Mouse (Mus musculus): ENCODE results near the gene Ptpa.
A peak's percentile ranks its signal among the peaks of the same experiment; 100 is the strongest.

Gene Ptpa

DNA sequence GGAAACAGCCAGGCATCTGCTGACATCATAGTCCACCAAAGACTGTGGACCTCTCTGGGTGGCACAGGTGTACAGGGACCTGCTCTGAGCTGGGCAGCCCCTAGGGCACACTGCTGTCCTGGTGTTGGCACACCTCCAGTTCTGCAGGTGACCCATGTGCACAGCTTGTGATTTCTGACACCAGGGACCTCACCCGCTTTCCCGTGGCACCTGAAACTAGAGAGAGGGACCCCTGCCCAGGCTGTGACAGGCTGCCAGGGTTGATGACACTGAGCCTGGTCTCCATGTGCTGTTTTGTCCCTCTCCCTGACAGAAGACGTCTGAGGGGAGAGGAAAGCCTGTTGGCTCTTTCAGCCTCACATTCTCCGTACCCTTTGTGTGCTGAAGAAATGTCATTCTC is 22.0 kb downstream of the Ptpa start:
- DNase-seq (ENCODE audit: low spot score in 2 of 2) = no peak

DNA sequence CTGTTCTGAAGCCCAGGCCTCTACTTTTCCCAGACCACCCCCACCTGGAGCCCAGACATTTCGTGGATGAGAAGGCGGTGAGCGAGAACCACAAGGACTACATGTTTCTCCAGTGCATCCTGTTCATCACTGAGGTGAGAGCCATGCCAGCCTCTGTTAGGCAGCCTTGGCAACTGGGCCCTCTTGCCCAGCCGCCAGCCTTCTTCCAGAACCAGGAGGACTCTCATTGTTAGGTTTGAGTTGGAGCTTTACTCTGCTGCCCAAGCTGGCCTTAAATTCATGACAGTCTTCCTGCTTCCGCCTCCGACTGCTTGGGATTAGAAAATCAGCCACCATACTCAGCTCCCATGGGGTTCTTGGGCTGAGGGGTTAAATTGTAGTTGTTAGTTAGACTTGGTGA is 23.8 kb downstream of the Ptpa start:
- DNase-seq (ENCODE audit: low spot score in 2 of 2) = no peak

DNA sequence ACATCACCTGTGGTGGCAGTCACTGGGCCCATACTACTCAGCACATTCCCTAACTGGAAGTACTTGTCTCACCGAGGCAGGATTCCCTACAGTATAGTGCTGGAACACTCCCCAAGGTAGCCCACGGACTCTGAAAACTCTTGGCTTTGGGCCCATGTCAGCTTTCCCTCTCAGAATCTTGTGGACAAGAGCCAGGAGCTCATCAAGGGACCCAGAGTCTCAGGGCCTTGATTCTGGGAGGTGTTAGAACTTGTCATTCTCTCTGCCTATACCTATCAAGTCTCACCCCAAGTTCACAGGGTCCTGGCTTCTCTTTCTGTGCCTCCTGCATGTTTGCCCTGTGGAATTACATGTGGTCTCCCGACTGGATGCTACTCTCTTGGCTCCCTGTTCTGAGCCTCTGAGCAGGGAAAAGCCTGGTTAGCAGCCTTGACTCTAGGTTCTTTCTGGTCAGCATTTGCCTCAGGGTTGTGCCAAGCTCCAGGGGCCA is 24.4 kb downstream of the Ptpa start:
- DNase-seq (ENCODE audit: low spot score in 2 of 2) = no peak

DNA sequence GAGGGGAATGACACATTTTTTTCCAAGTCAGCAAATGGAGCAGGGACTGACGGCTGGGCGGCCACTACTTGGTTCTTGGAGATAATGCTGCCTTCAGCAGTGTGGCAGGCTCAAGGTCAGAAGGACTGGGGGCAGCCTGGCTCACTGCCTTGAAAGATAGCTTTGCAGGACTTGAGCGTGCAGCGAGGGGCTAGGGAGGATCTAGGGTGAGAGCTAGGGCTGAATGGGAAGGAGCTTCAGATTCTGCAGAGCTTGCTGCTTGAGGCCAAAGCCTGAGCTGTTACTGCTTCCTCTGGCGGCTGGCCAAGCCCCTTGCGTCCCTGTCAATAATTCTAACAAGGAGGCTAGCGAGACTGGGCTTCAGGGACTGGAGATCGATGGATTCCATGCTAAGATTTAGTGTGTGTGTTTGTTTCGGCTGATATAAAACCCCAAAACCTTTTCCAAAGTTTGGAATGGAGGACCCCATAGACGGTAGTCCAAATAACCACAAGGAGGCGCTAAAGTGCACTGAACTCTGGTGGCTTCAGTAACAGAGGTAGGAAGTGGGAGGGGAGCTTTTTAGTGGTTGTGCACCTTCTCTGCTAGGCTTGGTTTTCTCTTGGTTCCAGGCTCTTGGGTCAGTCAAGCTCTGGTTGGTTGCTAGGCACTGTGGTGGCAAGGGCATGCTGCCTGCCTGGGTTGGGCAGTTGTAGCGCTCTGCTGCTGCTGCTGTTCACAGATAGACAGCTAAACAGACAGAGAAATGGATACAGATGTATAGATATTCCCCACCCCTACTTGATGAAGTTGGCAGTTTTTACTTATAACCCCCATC is 25.1 kb downstream of the Ptpa start:
- DNase-seq (ENCODE audit: low spot score in 2 of 2) = peak; percentile 48

DNA sequence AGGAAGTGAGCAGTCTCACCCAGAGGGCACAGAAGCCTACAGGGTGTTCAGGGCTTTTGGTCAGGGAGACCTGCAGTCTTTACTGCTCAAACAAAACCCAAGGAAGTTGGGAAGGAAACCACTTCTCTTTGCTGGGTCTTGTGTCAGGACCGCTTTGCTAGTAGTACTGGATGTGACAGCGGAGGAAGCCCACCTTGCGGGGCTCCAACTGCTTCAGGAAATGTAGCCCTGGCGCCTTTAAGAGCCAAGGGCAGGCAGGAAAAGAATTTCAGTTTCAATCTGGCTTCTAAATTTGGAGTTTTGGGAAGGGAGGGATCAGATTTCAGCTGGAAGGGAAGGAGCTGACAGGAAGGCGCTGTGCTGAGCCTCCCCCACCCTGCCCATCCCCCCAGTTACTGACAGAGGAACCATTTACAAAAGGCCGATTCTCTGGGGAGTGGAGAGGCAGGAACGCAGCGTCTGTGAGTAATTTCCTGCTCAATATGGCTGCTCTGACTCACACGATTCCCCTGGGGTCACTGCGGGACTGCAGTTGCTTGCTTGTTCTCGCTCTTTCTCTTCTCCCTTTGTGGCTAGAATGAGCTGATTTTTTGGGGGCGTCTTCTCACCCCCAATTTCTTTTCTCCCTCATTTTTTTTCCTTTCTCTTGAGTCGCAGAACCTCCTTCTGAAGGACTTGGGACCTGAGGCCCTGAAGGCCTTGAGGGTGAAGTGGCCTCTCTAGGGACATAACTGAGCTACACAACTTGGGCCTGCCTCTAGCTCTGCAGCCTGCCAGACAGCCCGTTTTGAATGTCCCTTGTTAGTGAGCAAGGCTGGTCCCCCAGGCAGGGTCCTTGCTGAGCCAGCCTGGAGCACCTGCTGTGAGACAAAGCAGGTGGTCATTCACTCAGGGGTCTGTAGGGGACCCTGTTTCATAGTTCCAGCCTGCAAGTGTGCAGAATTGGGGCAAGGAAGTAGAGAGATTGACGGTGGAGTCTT is 26.0 kb downstream of the Ptpa start:
- DNase-seq (ENCODE audit: low spot score in 2 of 2) = peak; percentile 23 to 46

DNA sequence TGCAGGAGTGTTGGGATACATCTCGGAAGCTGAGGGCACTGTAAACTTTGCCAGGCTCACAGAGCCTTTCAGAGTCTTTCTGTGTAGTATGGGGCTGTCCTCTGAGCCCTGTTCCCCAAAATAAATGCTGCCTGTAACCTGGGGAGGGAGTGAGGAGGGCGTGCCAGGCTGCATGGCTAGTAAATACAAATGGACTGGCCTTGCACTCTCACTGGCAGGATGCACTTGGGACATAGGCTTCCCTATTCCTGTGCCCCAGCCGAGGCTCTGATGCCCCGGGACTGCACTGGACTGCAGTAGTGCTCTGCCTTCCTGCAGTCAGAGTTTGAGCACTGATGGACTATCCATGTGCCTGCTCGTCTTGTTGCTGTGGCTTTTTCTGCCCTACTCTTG is 26.7 kb downstream of the Ptpa start:
- no peak for DNase-seq (ENCODE audit: low spot score in 2 of 2)

DNA sequence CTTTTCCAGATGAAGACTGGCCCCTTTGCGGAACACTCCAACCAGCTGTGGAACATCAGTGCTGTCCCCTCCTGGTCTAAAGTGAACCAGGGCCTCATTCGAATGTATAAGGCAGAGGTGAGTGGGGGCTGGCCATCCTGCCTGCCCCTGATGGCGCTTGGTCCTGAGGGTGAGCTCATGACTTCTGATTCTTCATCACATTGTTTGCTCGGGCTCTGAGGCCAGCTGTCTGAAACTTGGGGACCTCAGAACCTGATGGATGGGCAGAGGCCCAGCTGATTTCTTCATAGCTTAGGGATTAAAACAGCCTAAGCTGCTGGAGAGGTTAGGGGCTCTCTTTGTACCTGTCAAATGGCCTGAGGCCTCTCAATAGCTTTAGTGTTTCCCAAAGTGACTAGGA is 27.4 kb downstream of the Ptpa start:
- no peak for DNase-seq (ENCODE audit: low spot score in 2 of 2)

DNA sequence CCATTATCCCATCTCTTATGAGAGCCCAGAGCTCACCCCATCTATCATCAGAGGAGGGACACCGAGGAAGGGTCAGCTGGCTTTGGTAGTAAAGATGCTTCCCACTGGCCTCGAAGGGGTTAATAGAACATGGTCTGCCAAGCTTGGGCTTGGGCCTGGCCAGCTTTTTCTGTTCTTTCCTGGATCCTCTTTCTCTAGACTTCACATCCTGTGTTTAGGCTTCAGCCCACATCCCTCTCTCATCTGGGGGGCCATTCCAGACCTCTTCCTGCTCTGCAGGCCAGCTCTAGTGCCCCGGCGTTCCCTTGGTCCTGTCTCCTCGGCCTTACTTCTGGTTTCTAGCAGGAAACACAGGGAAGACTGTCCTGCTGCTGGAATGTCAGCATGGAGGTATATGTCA is 28.2 kb downstream of the Ptpa start:
- no peak for DNase-seq (ENCODE audit: low spot score in 2 of 2)

DNA sequence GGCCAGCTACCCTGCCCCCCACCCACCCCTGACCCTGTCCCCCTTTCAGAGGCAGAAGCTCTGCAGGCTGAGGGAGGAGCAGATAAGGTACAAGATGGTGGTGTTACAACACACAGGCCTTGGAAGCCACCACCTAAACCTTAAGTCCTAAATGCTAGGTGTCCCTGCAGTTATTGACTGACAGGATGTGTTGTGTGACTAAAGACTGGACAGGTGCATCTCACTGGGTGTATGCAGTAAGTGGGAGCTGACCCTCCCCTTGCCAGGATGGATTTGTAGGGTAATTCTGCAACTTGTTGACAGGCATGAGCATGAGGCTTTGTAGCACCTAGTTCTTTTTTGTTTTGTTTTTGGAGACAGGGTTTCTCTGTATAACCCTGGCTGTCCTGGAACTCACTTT is 28.6 kb downstream of the Ptpa start:
- no peak for DNase-seq (ENCODE audit: low spot score in 2 of 2)

DNA sequence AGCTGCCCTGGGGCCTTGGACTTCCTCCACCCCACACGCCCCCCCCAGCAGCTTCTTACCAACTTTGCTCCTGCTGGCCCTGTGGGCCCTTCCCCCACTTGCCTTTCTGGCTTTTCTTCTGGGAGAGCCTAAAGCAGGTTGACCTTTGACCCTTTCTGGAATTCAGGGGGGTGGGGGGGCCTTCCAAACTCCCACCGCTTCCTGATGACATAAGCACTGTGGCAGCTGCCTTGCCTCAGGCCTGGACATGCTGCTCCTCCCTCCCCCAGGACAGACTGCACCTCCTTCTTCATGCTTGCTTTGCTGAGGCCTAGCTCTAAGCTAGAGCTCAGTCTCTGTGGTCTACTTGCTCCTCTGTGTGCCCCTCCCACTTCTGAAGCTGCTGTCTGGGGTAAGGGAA is 29.5 kb downstream of the Ptpa start:
- no peak for DNase-seq (ENCODE audit: low spot score in 2 of 2)

DNA sequence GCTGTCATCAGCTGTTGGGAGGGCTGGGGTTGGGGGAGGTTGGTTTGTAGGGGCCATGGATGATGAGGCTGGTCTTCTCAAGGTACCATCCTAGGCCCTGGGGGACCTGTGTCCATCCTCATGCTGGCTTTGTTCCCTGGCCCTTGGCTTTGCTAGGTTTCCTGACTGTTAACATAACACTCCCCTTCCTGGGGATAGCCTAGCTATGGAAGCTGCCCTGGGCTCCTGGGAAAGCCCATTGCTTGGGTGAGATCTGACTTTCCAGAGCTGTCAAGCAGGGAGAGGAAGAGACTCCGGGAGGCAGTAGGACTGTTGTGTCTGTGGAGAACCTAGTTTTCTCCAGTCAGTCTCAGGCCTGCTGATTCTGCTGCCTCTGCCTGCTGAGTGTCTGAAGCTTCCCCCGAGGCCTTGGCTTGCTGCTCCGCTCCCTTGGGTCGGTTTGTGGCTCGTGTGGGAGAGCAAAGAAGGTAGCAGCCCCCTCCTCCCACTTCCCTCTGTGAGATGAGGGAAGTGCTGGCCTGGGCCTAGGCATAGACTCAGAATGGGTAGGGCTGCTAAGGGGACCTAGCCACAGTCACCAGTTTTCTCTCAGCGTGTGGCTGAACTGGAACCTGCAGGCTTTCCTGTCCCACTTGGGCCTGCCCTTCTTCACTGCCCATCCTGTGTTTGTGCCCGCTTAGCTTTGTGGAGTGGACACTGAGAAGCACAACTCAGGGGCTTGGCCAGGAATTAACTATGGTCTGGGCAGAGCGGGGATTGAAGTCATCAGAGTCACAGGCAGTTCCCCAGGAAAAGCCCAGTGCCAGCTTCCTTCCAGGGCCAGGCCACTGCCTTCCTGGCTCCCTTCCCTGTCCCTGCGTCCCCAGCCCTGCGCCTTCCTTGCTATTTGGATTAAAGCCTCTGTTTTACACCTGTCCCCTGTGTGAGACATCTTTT is 31.3 kb downstream of the Ptpa start:
- no peak for DNase-seq (ENCODE audit: low spot score in 2 of 2)

DNA sequence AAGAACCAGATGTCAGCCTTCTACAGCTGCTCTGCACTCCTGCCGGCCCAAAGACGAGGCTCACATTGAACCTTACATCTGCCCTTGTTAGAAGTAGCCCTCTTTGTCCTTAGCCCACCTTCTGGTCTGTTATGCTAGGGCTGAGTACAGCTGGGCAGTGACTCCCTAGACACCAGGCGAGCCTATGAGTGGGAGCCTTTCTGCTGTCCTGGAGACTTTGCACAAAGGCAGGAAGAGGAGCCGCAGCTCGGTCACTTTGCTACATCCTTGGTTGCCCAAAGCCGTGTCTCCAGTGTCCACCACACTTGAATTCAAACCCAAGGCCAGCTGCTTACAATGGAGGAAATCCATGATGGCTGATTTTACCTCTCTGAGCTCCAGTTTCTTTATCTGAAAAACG is 32.5 kb downstream of the Ptpa start:
- DNase-seq (ENCODE audit: low spot score in 2 of 2) = no peak

DNA sequence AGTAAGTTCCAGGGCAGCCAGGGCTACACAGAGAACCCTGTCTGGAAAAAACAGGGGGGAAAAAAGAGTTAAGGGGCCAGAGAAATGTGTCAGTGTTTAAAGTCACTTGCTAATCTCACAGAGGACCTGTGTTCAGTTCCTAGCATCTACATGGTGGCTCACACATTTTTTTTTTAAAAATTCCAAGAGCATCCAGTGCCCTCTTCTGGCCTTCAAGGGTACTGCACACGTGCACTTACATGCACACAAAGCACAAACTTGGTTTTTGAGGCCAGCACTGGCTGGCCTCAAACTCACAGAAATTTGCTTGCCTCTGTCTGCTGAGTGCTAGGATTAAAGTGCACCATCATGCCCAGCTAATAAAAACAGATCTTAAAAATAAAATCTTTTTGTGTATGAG is 34.7 kb downstream of the Ptpa start:
- DNase-seq (ENCODE audit: low spot score in 2 of 2) = no peak

DNA sequence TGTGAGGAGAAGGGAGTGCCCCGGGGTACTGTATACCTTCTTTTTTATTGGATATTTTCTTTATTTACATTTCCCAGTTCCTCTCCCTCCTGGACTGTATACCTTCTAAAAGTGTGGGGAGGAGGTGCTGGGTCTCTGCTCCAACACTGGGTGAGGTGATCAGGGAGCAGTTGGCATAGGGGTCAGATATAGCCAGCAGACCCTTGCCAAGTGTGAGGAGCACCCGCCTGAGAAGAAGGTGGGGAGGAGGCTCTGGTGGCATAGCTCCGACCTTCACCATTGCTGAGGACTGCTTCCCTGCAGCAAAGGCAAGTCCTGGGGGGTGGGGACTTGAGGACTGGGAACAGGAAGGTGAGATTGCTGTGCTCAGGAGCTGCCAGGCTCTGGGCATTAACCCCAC is 35.7 kb downstream of the Ptpa start:
- no peak for DNase-seq (ENCODE audit: low spot score in 2 of 2)

DNA sequence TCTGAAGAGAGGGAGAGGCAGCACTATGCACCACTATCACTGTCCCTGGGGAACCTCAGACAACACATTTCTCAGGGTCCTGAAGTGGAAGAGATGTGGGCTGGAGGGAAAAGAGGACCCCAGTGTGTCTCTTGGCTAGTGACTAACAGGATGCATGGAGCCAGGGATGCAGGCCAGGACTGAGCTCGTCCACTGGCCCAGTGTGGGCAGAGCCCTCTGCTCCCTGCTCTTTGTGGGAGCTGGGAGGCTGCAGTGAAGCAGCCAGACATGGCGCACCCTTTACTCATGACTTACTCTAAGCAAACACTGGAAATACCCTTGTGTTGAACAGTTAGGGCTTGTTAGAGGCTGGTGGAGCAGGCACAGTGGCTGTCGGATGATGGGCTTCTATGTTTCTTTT is 37.7 kb downstream of the Ptpa start:
- DNase-seq (ENCODE audit: low spot score in 2 of 2) = no peak

DNA sequence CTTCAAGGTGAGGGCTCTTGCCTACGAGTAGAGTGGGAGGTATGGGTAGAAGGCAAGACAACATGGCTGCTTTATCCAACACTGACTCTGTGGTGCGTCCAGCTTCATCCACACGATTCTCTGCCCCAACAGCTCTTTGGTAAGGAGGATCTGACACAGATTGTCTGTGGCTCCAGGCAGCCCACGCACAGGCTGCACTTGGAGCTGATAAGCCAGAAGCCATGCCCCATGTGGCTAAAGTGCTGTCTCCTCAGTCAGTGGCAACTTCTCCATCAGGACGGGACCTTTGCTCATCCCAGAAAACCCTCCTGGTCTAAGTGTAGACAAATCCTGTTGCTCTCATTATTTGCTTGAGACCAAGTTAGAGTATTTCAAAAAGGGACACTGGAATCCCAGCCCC is 38.7 kb downstream of the Ptpa start:
- DNase-seq (ENCODE audit: low spot score in 2 of 2) = no peak

DNA sequence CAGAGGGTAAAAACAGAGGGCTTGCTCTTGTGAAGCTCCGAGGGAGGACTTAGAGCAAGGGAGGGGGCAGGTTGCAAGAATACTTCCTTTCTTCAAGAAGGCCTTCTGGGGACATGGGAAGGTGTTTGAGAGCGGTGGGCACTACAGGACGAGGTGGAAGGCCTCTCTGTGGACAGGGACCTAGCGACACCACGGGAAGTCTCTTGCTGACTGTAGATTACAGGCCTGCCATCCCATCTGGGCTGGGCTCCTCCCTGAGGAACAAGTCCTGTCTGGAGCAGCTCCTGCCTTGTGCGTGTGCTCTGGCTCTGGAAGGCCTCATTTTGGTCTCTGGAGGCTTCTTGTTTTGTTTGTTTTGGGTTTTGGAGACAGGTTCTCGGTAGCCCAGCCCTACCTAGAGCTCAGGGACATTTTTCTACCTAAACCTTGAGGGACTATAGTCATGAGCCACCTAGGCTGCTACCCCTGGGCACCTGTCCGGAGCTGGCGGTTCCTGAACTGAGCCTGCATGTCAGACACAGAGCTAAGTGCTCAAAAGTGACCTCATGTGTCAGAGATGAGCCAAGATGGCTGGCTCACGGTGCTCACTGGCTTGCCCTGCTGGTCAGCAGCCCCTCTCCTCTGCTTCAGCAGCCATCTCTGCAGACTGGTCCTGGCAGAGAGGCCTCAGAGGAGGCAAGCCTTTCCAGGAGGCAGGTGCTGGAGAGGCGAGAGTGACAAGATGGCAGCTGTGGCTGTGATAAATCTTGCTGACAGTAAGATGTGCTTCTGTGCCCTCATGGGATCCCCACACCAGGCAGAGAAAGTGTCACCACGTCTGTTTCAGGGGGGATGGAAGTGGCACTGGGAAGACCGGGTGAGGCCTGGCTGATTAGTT is 40.5 kb downstream of the Ptpa start:
- DNase-seq (ENCODE audit: low spot score in 2 of 2) = no peak

DNA sequence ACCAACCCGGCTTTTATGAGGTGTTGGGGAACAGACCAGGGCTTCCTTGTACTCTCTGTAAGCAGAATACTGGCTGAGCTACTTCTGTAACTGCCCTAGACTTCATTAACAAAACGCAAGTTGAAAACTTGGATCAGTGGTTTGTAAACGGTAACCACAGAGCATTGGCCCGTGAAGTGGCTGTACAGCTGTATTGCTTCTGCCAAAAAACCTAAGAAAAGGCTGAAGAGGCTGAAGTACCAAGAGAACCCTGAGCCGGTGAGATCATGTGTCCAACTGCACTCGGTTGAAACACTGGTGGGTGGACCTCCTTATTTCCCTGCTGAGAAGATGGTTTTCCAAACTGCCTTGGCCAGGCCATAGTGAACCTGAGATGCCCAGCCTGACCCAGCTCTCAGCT is 42.5 kb downstream of the Ptpa start:
- DNase-seq (ENCODE audit: low spot score in 2 of 2) = no peak

DNA sequence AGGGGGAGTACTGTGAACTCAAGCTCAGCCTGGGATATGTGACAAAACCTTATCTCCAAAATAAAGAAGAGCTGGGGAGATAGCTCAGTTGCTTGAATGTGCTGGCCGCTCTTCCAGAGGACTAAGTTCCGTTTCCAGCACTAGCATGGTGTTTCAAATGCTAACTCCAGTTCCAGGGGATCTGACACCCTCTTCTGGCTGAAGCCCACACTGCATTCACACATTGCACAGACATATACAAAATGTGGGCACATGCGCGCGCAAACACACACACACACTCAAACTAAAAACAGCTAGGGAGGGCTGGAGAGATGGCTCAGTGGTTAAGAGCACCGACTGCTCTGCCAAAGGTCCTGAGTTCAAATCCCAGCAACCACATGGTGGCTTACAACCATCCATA is 43.4 kb downstream of the Ptpa start:
- DNase-seq (ENCODE audit: low spot score in 2 of 2) = no peak

DNA sequence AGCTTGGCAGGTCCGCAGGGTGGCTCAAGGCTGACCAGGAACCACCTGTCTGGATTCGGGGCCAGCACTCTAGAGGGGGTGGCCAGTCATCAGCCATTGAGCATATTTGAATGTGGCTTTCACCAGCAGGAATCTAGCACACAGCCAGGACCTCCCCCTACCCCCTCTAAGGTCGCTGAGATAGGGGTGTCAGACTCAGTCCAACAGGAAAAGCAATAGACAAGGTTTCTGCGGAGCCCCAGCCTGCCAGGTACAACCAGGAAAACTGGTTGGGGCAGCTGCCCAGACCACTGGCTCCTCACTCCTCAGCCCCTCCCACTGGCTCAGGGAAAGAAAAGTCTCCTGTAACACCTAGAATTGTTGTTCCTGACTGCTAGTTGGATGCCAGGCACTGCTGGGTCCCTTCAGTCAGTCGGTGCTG is 47.5 kb downstream of the Ptpa start:
- DNase-seq (ENCODE audit: low spot score in 2 of 2) = no peak

DNA sequence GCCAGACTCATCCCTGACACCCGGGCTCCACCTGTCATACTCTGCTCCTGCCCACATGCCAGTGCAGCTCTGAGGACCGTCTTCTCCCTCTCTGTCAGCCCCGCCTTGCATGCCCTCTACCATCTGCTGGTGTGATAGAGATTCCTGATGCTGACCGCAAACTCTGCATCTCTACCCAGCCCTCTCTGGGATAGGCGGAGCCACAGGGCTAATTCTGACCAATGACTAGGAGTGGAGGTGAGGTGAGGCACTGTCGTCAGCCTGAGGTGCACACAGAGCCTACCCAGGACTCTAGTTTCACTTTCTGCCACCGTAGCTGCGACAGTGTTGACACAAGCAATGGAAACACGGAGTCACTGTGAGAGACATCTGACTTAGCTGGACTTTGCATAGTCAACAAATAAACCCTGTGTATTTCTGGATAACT is 48.1 kb downstream of the Ptpa start:
- peak in 1 of 2 experiments; percentile 33 for DNase-seq (ENCODE audit: low spot score in 2 of 2)

Measured in frontal cortex, postnatal 25 days (tissue).